Mouse (Mus musculus): ENCODE measurements around the gene Gm27027.

Gene Gm27027

DNA sequence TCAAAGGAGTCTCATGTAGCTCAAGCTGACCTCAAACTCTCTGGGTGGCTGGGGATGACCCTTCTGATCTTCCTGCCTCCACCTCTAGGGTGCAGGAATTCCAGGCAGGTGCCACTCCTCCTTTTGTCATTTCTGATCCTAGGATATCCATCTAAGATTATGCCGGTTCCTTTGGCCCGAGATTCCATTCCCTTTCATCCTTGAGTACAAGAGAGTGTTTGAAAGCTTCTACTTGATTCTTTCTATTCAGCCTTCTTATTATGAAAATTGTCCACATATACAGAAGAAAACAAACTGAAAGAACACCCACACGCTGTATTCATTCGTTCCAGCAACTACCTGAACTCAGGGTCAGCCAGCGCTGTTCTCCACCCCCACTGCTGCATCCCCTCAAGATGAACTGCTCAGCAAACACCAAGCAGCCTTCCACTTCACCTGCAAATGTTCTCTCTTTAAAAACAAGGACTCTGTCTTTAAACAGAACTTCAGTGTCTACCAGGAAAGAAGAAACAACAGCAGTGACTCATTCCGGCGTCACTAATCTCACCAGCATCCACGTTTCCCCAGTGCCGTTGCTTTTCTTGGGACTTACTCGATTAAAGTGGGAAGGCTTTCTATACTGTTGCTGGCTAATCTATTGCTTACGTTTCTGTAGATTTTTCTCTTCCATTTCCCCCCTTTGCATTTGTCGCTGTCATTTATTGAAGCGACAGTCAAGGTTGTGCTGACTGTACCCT is 68.3 kb downstream of the Gm27027 start:
- no peak for DNase-seq

DNA sequence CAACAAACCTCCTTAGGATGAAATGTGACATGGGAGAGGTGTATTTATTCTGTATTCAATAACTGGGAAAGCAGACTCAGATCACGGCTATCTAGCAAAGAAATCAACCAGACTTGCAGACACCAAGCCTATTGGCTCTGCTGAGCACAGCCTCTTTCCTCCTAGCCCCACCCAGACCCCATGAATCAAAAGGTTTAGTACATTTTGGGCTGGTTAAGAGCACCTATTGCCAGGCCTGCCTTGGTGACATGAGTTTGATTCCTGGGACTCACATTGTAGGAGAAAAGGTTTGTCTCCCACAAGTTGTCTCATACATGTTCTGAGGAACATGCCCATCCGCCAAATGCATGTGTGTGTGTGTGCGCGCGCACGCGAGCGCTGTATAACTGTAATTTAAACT is 70.0 kb downstream of the Gm27027 start:
- DNase-seq: no peak

GRCm38 (mm10) chr2:93919093-93919492 is 77.1 kb downstream of the Gm27027 start:
- DNase-seq: no peak

DNA sequence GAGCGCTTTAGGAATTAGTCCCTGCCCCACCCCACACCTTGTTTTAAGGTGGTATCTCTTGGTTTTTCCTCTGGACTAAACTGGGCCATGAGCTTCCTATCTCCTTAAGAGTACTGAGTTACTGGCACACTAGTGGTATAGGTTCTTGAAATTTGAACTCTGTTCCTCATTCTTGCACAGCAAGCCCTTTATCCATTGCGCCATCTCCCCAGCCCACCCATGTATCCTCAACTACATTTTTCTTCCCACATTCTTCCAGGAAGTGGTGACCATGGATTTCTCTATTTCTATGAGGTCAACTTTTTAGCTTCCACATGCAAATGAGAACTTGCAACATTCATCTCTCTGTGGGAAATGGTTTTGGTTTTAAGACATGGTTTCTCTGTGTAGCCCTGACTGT is 82.6 kb downstream of the Gm27027 start:
- DNase-seq: no peak

DNA sequence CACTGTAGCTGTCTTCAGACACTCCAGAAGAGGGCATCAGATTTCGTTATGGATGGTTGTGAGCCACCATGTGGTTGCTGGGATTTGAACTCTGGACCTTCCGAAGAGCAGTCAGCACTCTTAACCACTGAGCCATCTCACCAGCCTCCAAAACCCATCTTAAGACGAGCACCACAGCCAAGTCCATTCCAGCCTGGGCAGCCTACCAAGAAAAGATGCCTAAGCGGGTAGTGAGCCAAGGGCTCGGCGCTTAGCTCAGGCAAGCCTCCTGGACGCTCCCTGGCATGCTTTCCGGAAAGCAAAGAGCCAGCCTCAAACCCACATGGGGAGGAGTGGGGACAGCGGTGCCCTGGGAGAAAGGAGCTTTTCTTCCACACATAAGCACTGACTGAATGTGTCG is 84.2 kb downstream of the Gm27027 start:
- no peak for DNase-seq

DNA sequence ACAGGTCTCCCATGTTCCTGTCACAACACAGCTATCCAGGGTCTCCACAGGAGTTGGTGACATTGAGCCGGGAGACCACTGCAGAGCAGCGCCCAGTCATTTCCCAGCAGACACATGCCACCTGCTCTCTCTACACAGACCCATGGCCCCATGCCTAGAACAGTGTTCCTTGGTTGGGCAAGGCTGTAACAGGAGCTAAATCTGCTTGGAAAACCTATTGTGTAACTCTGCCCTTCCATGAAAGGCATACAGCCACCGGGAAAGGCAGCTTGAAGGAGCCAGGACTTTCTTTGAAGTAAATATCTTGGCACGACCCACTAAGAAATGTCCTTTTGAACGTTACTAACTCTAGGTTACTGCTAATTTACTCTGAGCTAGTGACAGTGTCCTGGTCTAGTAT is 86.4 kb downstream of the Gm27027 start:
- DNase-seq: no peak

- no peak for DNase-seq
Observed at GRCm38 (mm10) chr2:93907519-93908294, 88.4 kb downstream of the Gm27027 start.

Measured in thymus, adult 18-20 months (tissue).